Mouse (Mus musculus) hindbrain, embryonic 12.5 days (tissue): ENCODE data around the gene Lrch3. TPM values are rescaled to one million over a fixed set of nuclear protein-coding genes. Genes with fewer than 3 reads are reported as not detected.
A peak's percentile ranks its signal among the peaks of the same experiment; 100 is the strongest.
"Not testable (repeated sequence)": the region's sequence is repeated elsewhere in the genome, so short reads cannot be mapped to it uniquely, and the experiment has no call there.

Experiments used
- ATAC-seq: fragments of 200-750 bp; cut with Nextera tagmentation; 2 replicates; pipeline ENCODE4 v1.8.0; 2017; ENCODE audit warnings: moderate TSS enrichment; ENCODE audit not compliant: low FRiP score
- H3K27ac ChIP-seq: fragments of 300-500 bp; sonication (generic); 2 replicates; pipeline ENCODE4 v1.5.1; 2016; ENCODE audit warnings: mild to moderate bottlenecking
- H3K27me3 ChIP-seq: fragments of 300-500 bp; sonication (generic); 2 replicates; pipeline ENCODE4 v1.6.1; 2016; ENCODE audit warnings: mild to moderate bottlenecking
- H3K36me3 ChIP-seq: fragments of 300-500 bp; sonication (generic); 2 replicates; pipeline ENCODE4 v1.6.1; 2016; ENCODE audit warnings: mild to moderate bottlenecking
- H3K4me1 ChIP-seq: fragments of 300-500 bp; sonication (generic); 2 replicates; pipeline ENCODE4 v1.6.1; 2016
- H3K4me2 ChIP-seq: fragments of 300-500 bp; sonication (generic); replicated peaks from 2 replicates; pipeline ENCODE4 v1.6.1; 2016; ENCODE audit warnings: mild to moderate bottlenecking
- H3K4me3 ChIP-seq: fragments of 300-500 bp; sonication (generic); 2 replicates; pipeline ENCODE4 v1.5.1; 2016; ENCODE audit warnings: mild to moderate bottlenecking
- H3K9ac ChIP-seq: fragments of 300-500 bp; sonication (generic); 2 replicates; pipeline ENCODE4 v1.6.1; 2016; ENCODE audit warnings: mild to moderate bottlenecking, moderate library complexity
- H3K9me3 ChIP-seq: fragments of 300-500 bp; sonication (generic); replicated peaks from 2 replicates; pipeline ENCODE4 v1.6.1; 2016; ENCODE audit warnings: mild to moderate bottlenecking
- WGBS: fragments of 180-500 bp; shearing (Covaris S2); methylation state at CpG from one replicate; pipeline ENCODE4 v1.1.7; 2016; 5-methylcytosine and 5-hydroxymethylcytosine counted together
- polyA plus RNA-seq: library from polyadenylated mRNA; unstranded; fragments of >200 nt; fragmentation: Nextera tagmentation; extraction: Ambion mirVana; gene quantifications from 2 replicates; pipeline ENCODE4 v1.2.1, GENCODE M21; 2016

Lrch3 gene
- polyA plus RNA-seq, 1 experiment from 2014 or later = 50.3 TPM

GRCm38 (mm10) chr16:32878972-32879926, 34.7 kb upstream of the Lrch3 start:
- Histone ChIP-seq H3K36me3 (no peaks in the 10 kb centered on the region), H3K4me2 (peak overlapping the region; percentile 73), H3K27me3 (no peaks in the 10 kb centered on the region), H3K9ac (no peak overlapping the region; the same call in 1 of the 2 replicates), H3K4me3 (peak overlapping the region; percentile 88), H3K27ac (no peak overlapping the region), H3K4me1 (peaks cover 10% of the 10 kb centered on the region), H3K9me3 (no peaks in the 10 kb centered on the region)
- WGBS = 88% methylated on average over 14 of the region's 14 CpGs
- ATAC-seq = no peak

GRCm38 (mm10) chr16:32881538-32881937, 32.4 kb upstream of the Lrch3 start:
- ATAC-seq = no peak
- 87% methylated on average over 7 of the region's 7 CpGs for WGBS

DNA sequence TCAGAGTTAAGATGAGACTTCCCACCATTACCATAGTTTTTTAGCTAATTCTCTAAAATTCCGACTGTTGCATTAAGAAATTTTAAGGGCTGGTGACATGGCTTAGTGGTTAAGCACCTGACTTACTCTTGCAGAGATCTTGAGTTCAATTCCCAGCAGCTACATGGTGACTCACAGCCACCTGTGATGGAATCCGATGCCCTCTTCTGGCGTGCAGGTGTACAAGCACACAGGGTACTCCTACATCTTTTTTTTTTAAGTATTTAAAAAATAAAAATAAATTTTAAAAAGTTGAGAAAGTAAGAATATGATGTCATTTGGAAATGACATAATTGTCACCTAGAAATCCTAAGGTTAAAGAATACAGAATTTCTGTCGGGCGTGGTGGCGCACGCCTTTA, 25.9 kb upstream of the Lrch3 start:
- 92% methylated on average over 7 of the region's 7 CpGs for WGBS
- Histone ChIP-seq H3K9me3 (no peaks in the 10 kb centered on the region), H3K36me3 (peaks cover 40% of the 10 kb centered on the region), H3K27me3 (no peaks in the 10 kb centered on the region), H3K4me3 (no peak overlapping the region), H3K9ac (no peak overlapping the region), H3K4me2 (no peak overlapping the region), H3K4me1 (no peaks in the 10 kb centered on the region), H3K27ac (no peak overlapping the region)
- ATAC-seq = no peak

More at GRCm38 (mm10) chr16:32881538-32881937, 32.4 kb upstream of the Lrch3 start:
- Histone ChIP-seq H3K9me3 (no peaks in the 10 kb centered on the region), H3K4me3 (no peak overlapping the region), H3K9ac (no peak overlapping the region), H3K4me1 (peaks cover 10% of the 10 kb centered on the region), H3K4me2 (no peak overlapping the region), H3K36me3 (0 out of 2 replicates have a peak, but pooled peaks cover 4% of the 10 kb centered on the region), H3K27ac (no peak overlapping the region), H3K27me3 (no peaks in the 10 kb centered on the region)

DNA sequence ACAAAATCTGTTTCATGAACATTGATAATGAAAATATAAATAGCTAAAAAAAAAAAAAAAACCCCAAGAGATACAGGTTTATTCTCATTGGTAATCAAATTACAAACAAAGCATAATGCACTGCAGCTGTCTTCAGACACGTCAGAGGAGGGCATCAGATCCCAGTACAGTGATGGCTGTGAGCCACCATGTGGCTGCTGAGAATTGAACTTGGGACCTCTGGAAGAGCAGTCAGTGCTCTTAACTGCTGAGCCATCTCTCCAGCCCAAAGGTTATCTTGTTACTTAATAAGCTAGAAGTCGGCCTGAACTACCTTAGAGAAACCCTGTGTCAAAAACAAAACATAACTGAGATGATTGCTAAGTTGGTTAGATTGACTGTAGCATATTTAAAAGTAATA, 24.0 kb upstream of the Lrch3 start:
- Histone ChIP-seq H3K27me3 (no peaks in the 10 kb centered on the region), H3K4me3 (no peak overlapping the region), H3K27ac (no peak overlapping the region), H3K9me3 (no peaks in the 10 kb centered on the region), H3K9ac (no peak overlapping the region), H3K36me3 (peaks cover 52% of the 10 kb centered on the region), H3K4me1 (no peaks in the 10 kb centered on the region), H3K4me2 (no peak overlapping the region)
- 65% methylated on average over 2 of the region's 2 CpGs for WGBS
- ATAC-seq = no peak

- Histone ChIP-seq H3K27ac (no peak overlapping the region), H3K4me2 (no peak overlapping the region), H3K4me3 (no peak overlapping the region), H3K36me3 (peaks cover 53% of the 10 kb centered on the region), H3K27me3 (no peaks in the 10 kb centered on the region), H3K9me3 (no peaks in the 10 kb centered on the region), H3K4me1 (no peaks in the 10 kb centered on the region), H3K9ac (no peak overlapping the region)
- ATAC-seq = no peak
Measured at GRCm38 (mm10) chr16:32896126-32896525, 17.8 kb upstream of the Lrch3 start.

GRCm38 (mm10) chr16:32901360-32902050, 12.4 kb upstream of the Lrch3 start:
- H3K4me2 ChIP-seq = no peak overlapping the region
- H3K9me3 ChIP-seq = no peaks in the 10 kb centered on the region
- no peaks in the 10 kb centered on the region for H3K4me1 ChIP-seq
- no peaks in the 10 kb centered on the region for H3K27me3 ChIP-seq
- WGBS = 95% methylated on average over 2 of the region's 2 CpGs
- peaks cover 37% of the 10 kb centered on the region for H3K36me3 ChIP-seq
- H3K9ac ChIP-seq = no peak overlapping the region
- ATAC-seq = no peak
- no peak overlapping the region for H3K4me3 ChIP-seq
- H3K27ac ChIP-seq = no peak overlapping the region

DNA sequence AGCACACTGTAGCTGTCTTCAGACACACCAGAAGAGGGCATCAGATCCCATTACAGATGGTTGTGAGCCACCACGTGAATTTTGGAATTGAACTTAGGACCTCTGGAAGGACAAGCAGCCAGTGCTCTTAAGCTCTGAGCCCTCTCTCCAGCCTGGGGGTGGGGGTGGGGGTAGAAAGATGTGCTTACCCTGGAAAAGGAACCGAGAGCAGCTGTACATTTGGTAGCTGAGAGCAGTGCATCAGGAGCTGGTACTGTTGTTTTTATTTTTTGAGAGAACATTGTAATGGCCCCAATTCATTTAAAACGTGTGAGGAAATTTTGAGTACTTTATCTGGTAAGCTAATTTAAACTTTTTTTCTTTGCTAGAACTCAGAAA, 11.9 kb upstream of the Lrch3 start:
- Histone ChIP-seq H3K4me3 (no peak overlapping the region), H3K36me3 (peaks cover 38% of the 10 kb centered on the region), H3K9me3 (no peaks in the 10 kb centered on the region), H3K27ac (no peak overlapping the region), H3K4me1 (no peaks in the 10 kb centered on the region), H3K9ac (no peak overlapping the region), H3K27me3 (no peaks in the 10 kb centered on the region), H3K4me2 (no peak overlapping the region)
- WGBS = 67% methylated on average over 3 of the region's 3 CpGs
- no peak for ATAC-seq

GRCm38 (mm10) chr16:32906186-32906585, 7.7 kb upstream of the Lrch3 start:
- WGBS = 86% methylated on average over 2 of the region's 2 CpGs

DNA sequence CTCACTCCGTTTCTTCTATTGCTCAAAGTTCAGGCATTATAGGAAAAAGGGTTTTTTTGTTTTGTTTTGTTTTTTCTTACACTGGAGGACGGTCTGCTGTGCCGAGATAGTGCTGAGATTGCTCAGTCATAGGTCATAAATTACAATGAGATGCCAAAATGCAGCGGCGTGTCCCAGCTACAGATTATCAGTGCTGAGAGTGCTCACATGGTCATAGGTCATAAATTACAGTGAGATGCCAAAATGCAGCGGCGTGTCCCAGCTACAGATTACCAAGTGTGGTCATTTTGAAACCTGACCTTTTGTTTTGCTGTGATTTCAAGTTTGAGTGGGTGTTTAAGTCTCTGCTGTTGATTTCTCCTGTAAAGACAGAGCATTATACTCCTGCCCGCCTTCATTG, 7.2 kb upstream of the Lrch3 start:
- H3K9ac ChIP-seq = no peak overlapping the region
- no peak for ATAC-seq
- H3K36me3 ChIP-seq = peaks cover 21% of the 10 kb centered on the region
- H3K4me1 ChIP-seq = no peaks in the 10 kb centered on the region
- H3K4me3 ChIP-seq = no peak overlapping the region
- 91% methylated on average over 8 of the region's 8 CpGs for WGBS
- H3K4me2 ChIP-seq = no peak overlapping the region
- H3K27ac ChIP-seq = no peak overlapping the region
- H3K9me3 ChIP-seq = no peaks in the 10 kb centered on the region
- no peaks in the 10 kb centered on the region for H3K27me3 ChIP-seq

More at GRCm38 (mm10) chr16:32906186-32906585, 7.7 kb upstream of the Lrch3 start:
- Histone ChIP-seq H3K4me3 (no peak overlapping the region), H3K36me3 (peaks cover 23% of the 10 kb centered on the region), H3K4me2 (no peak overlapping the region), H3K4me1 (no peaks in the 10 kb centered on the region), H3K9me3 (no peaks in the 10 kb centered on the region), H3K27me3 (no peaks in the 10 kb centered on the region), H3K9ac (no peak overlapping the region), H3K27ac (no peak overlapping the region)
- no peak for ATAC-seq

DNA sequence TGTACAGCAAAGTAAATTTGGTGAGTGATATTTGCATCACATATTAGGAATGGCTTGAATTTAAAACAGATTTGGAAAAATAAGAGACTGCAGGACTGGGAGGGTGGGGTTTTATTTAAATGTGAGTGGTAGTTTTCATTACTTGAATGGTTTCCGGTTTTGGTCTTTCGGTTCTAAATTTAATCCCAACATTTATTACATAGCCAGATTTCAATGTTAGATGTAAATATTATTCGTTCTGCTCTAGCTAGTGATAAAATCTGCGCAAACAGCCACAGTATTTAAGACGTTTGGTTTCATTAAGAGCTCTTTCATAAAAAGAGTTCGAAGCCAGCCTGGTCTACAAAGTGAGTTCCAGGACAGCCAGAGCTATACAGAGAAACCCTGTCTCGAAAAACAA, 688 bp upstream of the Lrch3 start:
- no peaks in the 10 kb centered on the region for H3K27me3 ChIP-seq
- peaks cover 6% of the 10 kb centered on the region for H3K4me1 ChIP-seq
- 72% methylated on average over 7 of the region's 7 CpGs for WGBS
- no peaks in the 10 kb centered on the region for H3K36me3 ChIP-seq
- H3K27ac ChIP-seq = no peak overlapping the region
- H3K9ac ChIP-seq = no peak overlapping the region
- H3K9me3 ChIP-seq = no peaks in the 10 kb centered on the region
- H3K4me3 ChIP-seq = no peak overlapping the region
- ATAC-seq = no peak
- H3K4me2 ChIP-seq = peak overlapping the region; percentile 66; the same call in 1 of the 2 replicates

DNA sequence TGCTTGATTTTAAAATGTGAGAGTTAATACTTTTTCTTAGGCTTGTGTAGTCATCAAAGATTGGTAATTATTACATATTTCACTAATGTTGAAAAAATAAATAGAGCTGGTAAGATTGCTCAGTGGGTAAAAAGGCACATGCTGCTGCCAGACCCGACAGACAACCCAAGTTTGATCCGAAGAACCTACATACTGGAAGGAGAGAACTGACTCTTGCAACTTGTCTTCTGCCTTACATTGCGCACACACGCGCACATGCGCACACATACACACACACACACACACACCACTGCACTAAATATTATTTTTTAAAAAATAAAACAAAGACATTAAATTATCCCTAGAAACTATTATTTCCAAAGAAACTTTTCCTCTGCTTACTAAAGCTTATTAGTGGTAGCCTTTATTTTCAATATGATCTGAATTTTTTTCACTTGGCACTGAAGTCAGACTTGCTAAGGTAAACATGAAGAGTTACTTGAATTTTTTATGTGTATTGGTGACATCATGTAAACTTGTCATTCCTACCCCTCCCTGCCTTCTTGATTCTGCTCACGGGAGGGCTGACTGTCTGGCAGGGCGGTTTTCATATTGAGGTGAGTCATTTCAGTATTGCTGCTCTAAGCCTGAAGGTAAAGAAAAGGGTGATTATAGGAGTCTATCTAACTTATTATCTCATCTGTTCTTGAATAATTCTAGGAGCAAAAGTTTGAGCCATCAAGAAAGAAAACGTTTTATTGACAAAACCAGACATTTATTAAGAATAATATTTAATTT, 1.6 kb downstream of the Lrch3 start:
- Histone ChIP-seq H3K27ac (no peak overlapping the region), H3K9ac (peak overlapping the region; percentile 82; the same call in 1 of the 2 replicates), H3K4me1 (peaks cover 6% of the 10 kb centered on the region), H3K9me3 (no peaks in the 10 kb centered on the region), H3K27me3 (no peaks in the 10 kb centered on the region), H3K4me2 (peak overlapping the region; percentile 66), H3K36me3 (peaks cover 2% of the 10 kb centered on the region; the same call in 1 of the 2 replicates), H3K4me3 (peak overlapping the region; percentile 65; the same call in 1 of the 2 replicates)
- 74% methylated on average over 9 of the region's 9 CpGs for WGBS
- no peak for ATAC-seq

DNA sequence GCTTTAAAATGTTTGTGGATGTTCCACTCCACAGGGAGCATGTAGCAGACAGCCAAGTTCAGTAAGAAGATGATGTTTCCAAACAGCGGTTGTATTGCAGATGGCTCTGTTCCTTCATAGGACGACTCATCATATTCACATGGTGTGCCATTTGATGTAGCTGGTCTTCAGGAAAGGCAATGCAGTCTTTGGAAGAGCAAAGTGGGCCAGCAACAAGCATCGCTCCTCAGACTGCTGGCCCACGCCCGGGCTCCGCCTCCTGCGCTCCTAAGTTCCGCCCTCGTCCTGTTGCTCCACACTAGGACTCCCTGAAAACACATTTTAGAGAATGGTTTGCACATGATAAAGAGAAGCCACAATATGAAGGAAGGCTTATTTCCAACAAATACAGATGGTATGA, 12.7 kb downstream of the Lrch3 start:
- not testable (repeated sequence) for ATAC-seq, H3K9ac ChIP-seq, H3K27ac ChIP-seq, H3K9me3 ChIP-seq, H3K4me2 ChIP-seq, H3K4me1 ChIP-seq, H3K27me3 ChIP-seq, H3K4me3 ChIP-seq
- WGBS = 88% methylated on average over 9 of the region's 9 CpGs
- H3K36me3 ChIP-seq = peaks cover 18% of the 10 kb centered on the region
